Mouse (Mus musculus) R1 (cell line): ENCODE measurements around the gene Gm17482.
A peak's percentile ranks its signal among the peaks of the same experiment; 100 is the strongest.
"Not testable (repeated sequence)": the region's sequence is repeated elsewhere in the genome, so short reads cannot be mapped to it uniquely, and the experiment has no call there.

Experiments used
- DNase-seq: peaks from one replicate; pipeline ENCODE4 v3.0.0-alpha.2; 2018; ENCODE audit warnings: low read depth, low spot score

Gene Gm17482

GRCm38 (mm10) chr6:115227043-115227442, at the start of gene Gm17482:
TSS of gene Gm17482 (plus strand) at chr6:115227343.
- DNase-seq = no peak

- DNase-seq = peak; percentile 42
These were observed 48.3 kb upstream of the Gm17482 start for GRCm38 (mm10) chr6:115178826-115179225.

GRCm38 (mm10) chr6:115181094-115181493, 46.0 kb upstream of the Gm17482 start:
- no peak for DNase-seq

GRCm38 (mm10) chr6:115191111-115191510, 36.0 kb upstream of the Gm17482 start:
- DNase-seq = no peak

GRCm38 (mm10) chr6:115200753-115201152, 26.4 kb upstream of the Gm17482 start:
- no peak for DNase-seq

GRCm38 (mm10) chr6:115203029-115203428, 24.1 kb upstream of the Gm17482 start:
- DNase-seq = peak; percentile 40

- no peak for DNase-seq
These were observed 17.0 kb upstream of the Gm17482 start for GRCm38 (mm10) chr6:115210187-115210586.

- no peak for DNase-seq
These were observed 16.3 kb upstream of the Gm17482 start for GRCm38 (mm10) chr6:115210820-115211219.

GRCm38 (mm10) chr6:115212132-115212903, 14.8 kb upstream of the Gm17482 start:
- DNase-seq = no peak

GRCm38 (mm10) chr6:115213129-115213528, 14.0 kb upstream of the Gm17482 start:
- no peak for DNase-seq

- no peak for DNase-seq
These were observed 5.9 kb upstream of the Gm17482 start for GRCm38 (mm10) chr6:115221215-115221641.

- DNase-seq = no peak
These were observed 1.6 kb upstream of the Gm17482 start for GRCm38 (mm10) chr6:115225519-115225918.

- DNase-seq = peak; percentile 62
These were observed 386 bp downstream of the Gm17482 start for GRCm38 (mm10) chr6:115227529-115227928.

- no peak for DNase-seq
These were observed 3.4 kb downstream of the Gm17482 start for GRCm38 (mm10) chr6:115230557-115230956.

GRCm38 (mm10) chr6:115231836-115232235, 4.7 kb downstream of the Gm17482 start:
- DNase-seq = no peak

- DNase-seq = no peak
These were observed 5.4 kb downstream of the Gm17482 start for GRCm38 (mm10) chr6:115232562-115232961.

- no peak for DNase-seq
These were observed 11.2 kb downstream of the Gm17482 start for GRCm38 (mm10) chr6:115238031-115239027.

GRCm38 (mm10) chr6:115239335-115239734, 12.2 kb downstream of the Gm17482 start:
- DNase-seq = no peak

GRCm38 (mm10) chr6:115240431-115240830, 13.3 kb downstream of the Gm17482 start:
- not testable (repeated sequence) for DNase-seq

- no peak for DNase-seq
These were observed 14.1 kb downstream of the Gm17482 start for GRCm38 (mm10) chr6:115241131-115241699.

- DNase-seq = no peak
These were observed 14.8 kb downstream of the Gm17482 start for GRCm38 (mm10) chr6:115241939-115242338.

GRCm38 (mm10) chr6:115244222-115244621, 17.1 kb downstream of the Gm17482 start:
- no peak for DNase-seq
